ENCODE assay signal across 20 mouse cellular contexts in genomic region chr9:46728465-46728864, GRCm38 (mm10).
DNase-seq lines count a peak whose midpoint lies in the region; ATAC-seq lines count a peak whose summit lies in the region.
"Had no signal": no experiment of that assay in that cellular context is flagged by ENCODE, and none has a peak within 500 bp of the region (broad histone marks: within the 10 kb centered on the region; RNA-seq: fewer than 3 reads in every experiment).

No protein-coding gene starts in this region.

- ATAC-seq in forebrain, embryonic 13.5 days: peak; percentile 65
- ATAC-seq in forebrain, embryonic 11.5 days (replicated peaks; ENCODE audit: low FRiP score): no peak
- ATAC-seq in hindbrain, embryonic 12.5 days (ENCODE audit: low FRiP score): 0 out of 2 replicates have a peak, but pooled peaks have one; percentile 13
- no peak for ATAC-seq in hindbrain, embryonic 16.5 days

- H3K9me3 ChIP-seq in forebrain, embryonic 13.5 days (replicated peaks): no peaks in the 10 kb centered on the region
- no peaks in the 10 kb centered on the region for H3K9me3 ChIP-seq in forebrain, embryonic 11.5 days (ENCODE audit: control insufficient read depth, low read length)
- no peaks in the 10 kb centered on the region for H3K9me3 ChIP-seq in hindbrain, embryonic 12.5 days (replicated peaks)
- H3K9me3 ChIP-seq in hindbrain, embryonic 16.5 days (ENCODE audit: control insufficient read depth, low read length): no peaks in the 10 kb centered on the region
- H3K9me3 ChIP-seq: heart, embryonic 10.5 days; neural tube, embryonic 13.5 days; stomach, embryonic 15.5 days had no signal

- no peak overlapping the region for H3K27ac ChIP-seq in forebrain, embryonic 13.5 days
- no peak overlapping the region for H3K27ac ChIP-seq in forebrain, embryonic 11.5 days (ENCODE audit: low read depth, low read length)
- H3K27ac ChIP-seq in hindbrain, embryonic 12.5 days: no peak overlapping the region
- no peak overlapping the region for H3K27ac ChIP-seq in hindbrain, embryonic 16.5 days (ENCODE audit: low read depth, low read length)
- H3K27ac ChIP-seq: heart, embryonic 10.5 days; neural tube, embryonic 13.5 days; stomach, embryonic 15.5 days had no signal

- DNase-seq in forebrain, embryonic 11.5 days (ENCODE audit: low spot score): no peak
- peak; percentile 64 to 75 for DNase-seq in right cerebral cortex, postnatal 10 days (ENCODE audit: low spot score in 2 of 2)
- no peak for DNase-seq in right cerebral cortex, adult 18-20 months
- no peak for DNase-seq in kidney, adult 18-20 months
- DNase-seq in c-Kit-positive CD71-positive TER-119-positive erythroid progenitor cells, embryonic 14.5 days (ENCODE audit: low spot score): no peak
- DNase-seq: adrenal gland, postnatal 25 days; cerebellum, adult 9-10 months; kidney, adult 2 months; kidney, postnatal 10 days; lung, adult 18-20 months; lung, postnatal 14 days; right cerebral cortex, postnatal 25 days; thymus, adult 2 months had no signal

- no peaks in the 10 kb centered on the region; the same call in 1 of the 2 replicates for H3K27me3 ChIP-seq in forebrain, embryonic 13.5 days
- H3K27me3 ChIP-seq in forebrain, embryonic 11.5 days (ENCODE audit: control insufficient read depth, insufficient read depth, low read length): no peaks in the 10 kb centered on the region
- H3K27me3 ChIP-seq in hindbrain, embryonic 12.5 days: no peaks in the 10 kb centered on the region; the same call in 1 of the 2 replicates
- no peaks in the 10 kb centered on the region for H3K27me3 ChIP-seq in hindbrain, embryonic 16.5 days (replicated peaks; ENCODE audit: control insufficient read depth, insufficient read depth, low read length)
- H3K27me3 ChIP-seq: neural tube, embryonic 13.5 days; stomach, embryonic 15.5 days had no signal

- H3K4me3 ChIP-seq in forebrain, embryonic 13.5 days: no peak overlapping the region
- H3K4me3 ChIP-seq in forebrain, embryonic 11.5 days (ENCODE audit: low read depth, low read length): no peak overlapping the region
- no peak overlapping the region for H3K4me3 ChIP-seq in hindbrain, embryonic 12.5 days
- H3K4me3 ChIP-seq in hindbrain, embryonic 16.5 days (ENCODE audit: low read length): no peak overlapping the region
- H3K4me3 ChIP-seq: heart, embryonic 10.5 days; neural tube, embryonic 13.5 days; stomach, embryonic 15.5 days had no signal

- no peaks in the 10 kb centered on the region for H3K36me3 ChIP-seq in forebrain, embryonic 13.5 days (ENCODE audit: poor library complexity, severe bottlenecking)
- no peaks in the 10 kb centered on the region for H3K36me3 ChIP-seq in forebrain, embryonic 11.5 days (ENCODE audit: control insufficient read depth, insufficient read depth, low read length)
- no peaks in the 10 kb centered on the region for H3K36me3 ChIP-seq in hindbrain, embryonic 12.5 days
- no peaks in the 10 kb centered on the region for H3K36me3 ChIP-seq in hindbrain, embryonic 16.5 days (ENCODE audit: control insufficient read depth, insufficient read depth, low read length)
- H3K36me3 ChIP-seq: heart, embryonic 10.5 days; neural tube, embryonic 13.5 days; stomach, embryonic 15.5 days had no signal

- H3K4me2 ChIP-seq in forebrain, embryonic 13.5 days: no peak overlapping the region
- H3K4me2 ChIP-seq in forebrain, embryonic 11.5 days (ENCODE audit: low read depth, low read length, severe bottlenecking): no peak overlapping the region
- H3K4me2 ChIP-seq in hindbrain, embryonic 12.5 days (replicated peaks): no peak overlapping the region
- no peak overlapping the region for H3K4me2 ChIP-seq in hindbrain, embryonic 16.5 days (ENCODE audit: low read length)
- H3K4me2 ChIP-seq: liver, embryonic 11.5 days; neural tube, embryonic 13.5 days; stomach, embryonic 15.5 days had no signal

- H3K4me1 ChIP-seq in forebrain, embryonic 13.5 days: peaks cover 15% of the 10 kb centered on the region
- 0 out of 2 replicates have a peak, but pooled peaks cover 2% of the 10 kb centered on the region for H3K4me1 ChIP-seq in forebrain, embryonic 11.5 days (replicated peaks; ENCODE audit: control insufficient read depth, insufficient read depth, low read length)
- H3K4me1 ChIP-seq in hindbrain, embryonic 12.5 days: peaks cover 5% of the 10 kb centered on the region; the same call in 1 of the 2 replicates
- no peaks in the 10 kb centered on the region for H3K4me1 ChIP-seq in hindbrain, embryonic 16.5 days (ENCODE audit: control insufficient read depth, insufficient read depth, low read depth, low read length)
- H3K4me1 ChIP-seq: heart, embryonic 10.5 days; stomach, embryonic 15.5 days had no signal

- no peak overlapping the region for H3K9ac ChIP-seq in forebrain, embryonic 13.5 days
- no peak overlapping the region for H3K9ac ChIP-seq in forebrain, embryonic 11.5 days (ENCODE audit: low read length)
- H3K9ac ChIP-seq in hindbrain, embryonic 12.5 days: no peak overlapping the region
- no peak overlapping the region for H3K9ac ChIP-seq in hindbrain, embryonic 16.5 days (ENCODE audit: low read depth, low read length)
- H3K9ac ChIP-seq: neural tube, embryonic 13.5 days; stomach, embryonic 15.5 days had no signal

- WGBS in forebrain, embryonic 13.5 days: 17% methylated on average over 5 of the region's 5 CpGs
- WGBS in forebrain, embryonic 11.5 days: 47% methylated on average over 5 of the region's 5 CpGs
- 30% methylated on average over 5 of the region's 5 CpGs for WGBS in hindbrain, embryonic 12.5 days
- 17% methylated on average over 5 of the region's 5 CpGs for WGBS in hindbrain, embryonic 16.5 days

Comparison
In these comparisons a context has a peak if more than half of its experiments do, and no peak if none do; other contexts are left out.
1. ATAC-seq: peak in forebrain, embryonic 13.5 days (single experiment) and hindbrain, embryonic 12.5 days (single experiment); none in forebrain, embryonic 11.5 days (single experiment) and hindbrain, embryonic 16.5 days (single experiment).
2. DNase-seq: peak in right cerebral cortex, postnatal 10 days (2 of 2); none in forebrain, embryonic 11.5 days (single experiment), right cerebral cortex, adult 18-20 months (single experiment), kidney, adult 18-20 months (single experiment) and c-Kit-positive CD71-positive TER-119-positive erythroid progenitor cells, embryonic 14.5 days (single experiment).